11 mouse cellular contexts compared by ENCODE assay signal in the genomic region with DNA sequence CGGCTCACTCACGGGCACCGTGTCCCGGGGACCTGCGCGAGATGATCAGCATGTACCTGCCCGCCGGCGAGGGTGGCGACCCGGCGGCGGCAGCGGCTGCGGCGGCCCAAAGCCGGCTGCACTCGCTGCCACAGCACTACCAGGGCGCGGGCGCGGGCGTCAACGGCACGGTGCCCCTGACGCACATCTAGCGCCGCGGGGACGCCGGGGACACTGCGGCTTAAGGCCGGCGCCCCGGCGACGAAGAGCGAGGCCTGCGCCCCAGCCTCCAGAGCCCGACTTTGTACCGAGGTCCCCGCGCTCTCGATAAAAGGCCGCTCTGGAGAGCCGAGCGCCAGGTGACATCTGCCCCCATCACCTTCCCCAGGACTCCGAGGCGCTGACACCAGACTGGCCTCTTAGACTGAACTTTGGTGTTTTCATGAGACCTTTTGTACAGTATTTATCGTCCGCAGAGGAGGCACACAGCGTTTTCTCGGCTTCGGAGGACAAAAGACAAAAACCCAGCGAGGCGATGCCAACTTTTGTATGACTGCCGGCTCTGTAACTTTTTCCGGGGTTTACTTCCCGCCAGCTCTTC. TPM values are rescaled to one million over a fixed set of nuclear protein-coding genes. Genes with fewer than 3 reads are reported as not detected.
DNase-seq lines count a peak whose midpoint lies in the region; ATAC-seq and TF ChIP-seq lines count a peak whose summit lies in the region.
"Had no signal": no experiment of that assay in that cellular context is flagged by ENCODE, and none has a peak within 500 bp of the region (broad histone marks: within the 10 kb centered on the region; RNA-seq: fewer than 3 reads in every experiment).

No protein-coding gene starts in this region.

- no peaks in the 10 kb centered on the region for H3K36me3 ChIP-seq in limb, embryonic 14.5 days (ENCODE audit: control insufficient read depth, insufficient read depth, low read length)

- no peaks in the 10 kb centered on the region for H3K9me3 ChIP-seq in limb, embryonic 14.5 days (ENCODE audit: control insufficient read depth, low read length)

- H3K9ac ChIP-seq in limb, embryonic 14.5 days (ENCODE audit: low read depth, low read length, severe bottlenecking): no peak overlapping the region
- H3K9ac ChIP-seq: liver, embryonic 14.5 days had no signal

- peak; percentile 31 to 42 for DNase-seq in cerebellum, postnatal 10 days
- peak; percentile 21 for DNase-seq in thymus, postnatal 4 days
- DNase-seq in thymus, postnatal 0 days (ENCODE audit: low spot score): no peak
- no peak for DNase-seq in limb, embryonic 14.5 days (ENCODE audit: low spot score)
- DNase-seq in gastrocnemius, postnatal 25 days: no peak
- DNase-seq in lung, postnatal 36 days: no peak
- no peak for DNase-seq in kidney, postnatal 36 days
- DNase-seq: adrenal gland, postnatal 14 days; spleen, adult 18-20 months had no signal

- peak overlapping the region; percentile 41; the same call in 1 of the 2 replicates for H3K4me2 ChIP-seq in limb, embryonic 14.5 days (replicated peaks; ENCODE audit: low read depth, low read length, severe bottlenecking)

- peaks cover 94% of the 10 kb centered on the region for H3K27me3 ChIP-seq in limb, embryonic 14.5 days (ENCODE audit: control insufficient read depth, insufficient read depth, low read length)

- peaks cover 14% of the 10 kb centered on the region for H3K4me1 ChIP-seq in limb, embryonic 14.5 days (ENCODE audit: control insufficient read depth, insufficient read depth, low read length)

- ATAC-seq in cerebellum, adult (ENCODE audit: insufficient number of reproducible peaks, low FRiP score, low TSS enrichment): no peak
- ATAC-seq in limb, embryonic 14.5 days (ENCODE audit: low FRiP score, low read depth): no peak

- 2% methylated on average over 22 of the region's 59 CpGs for WGBS in limb, embryonic 14.5 days

- H3K27ac ChIP-seq in limb, embryonic 14.5 days (replicated peaks; ENCODE audit: low read depth, low read length): no peak overlapping the region
- H3K27ac ChIP-seq: liver, embryonic 14.5 days had no signal

- TF ChIP-seq POLR2A in limb, embryonic 14.5 days (IDR thresholded peaks at IDR 0.05; ENCODE audit: borderline replicate concordance, extremely low read depth, insufficient read depth, insufficient read length): no peak

- peak overlapping the region; percentile 35 for H3K4me3 ChIP-seq in limb, embryonic 14.5 days (replicated peaks; ENCODE audit: low read length)

RNA-seq across cellular contexts. Expression of gene Sox1, which starts 2.3 kb away (rescaled TPM):
- not detected in 2 replicates for polyA plus RNA-seq in thymus, postnatal 0 days (2015; fragmentation: Nextera tagmentation; extraction: Ambion mirVana)
- polyA plus RNA-seq in limb, embryonic 14.5 days (2012; rRNA removed): 0.05 and 0.13 TPM in 2 replicates
- polyA plus RNA-seq in limb, embryonic 14.5 days (2014; fragmentation: Nextera tagmentation; extraction: Ambion mirVana): not detected in 2 replicates
- total RNA-seq in gastrocnemius, postnatal 25 days (2021): not detected
- total RNA-seq: adrenal gland, postnatal 14 days had no signal
- polyA plus RNA-seq: liver, embryonic 14.5 days had no signal

Comparison
In these comparisons a context has a peak if more than half of its experiments do, and no peak if none do; other contexts are left out.
1. DNase-seq: peak in cerebellum, postnatal 10 days (2 of 2) and thymus, postnatal 4 days (single experiment); none in thymus, postnatal 0 days (single experiment), limb, embryonic 14.5 days (single experiment), gastrocnemius, postnatal 25 days (single experiment), lung, postnatal 36 days (single experiment) and kidney, postnatal 36 days (0 of 2).